16 mouse cellular contexts compared by ENCODE assay signal in genomic region chr11:53137381-53137780, GRCm38 (mm10).
"Had no signal": no experiment of that assay in that cellular context is flagged by ENCODE, and none has a peak within 500 bp of the region (broad histone marks: within the 10 kb centered on the region; RNA-seq: fewer than 3 reads in every experiment).

No protein-coding gene starts in this region.

- DNase-seq: kidney, adult 8-10 months; kidney, postnatal 4 days; lung, adult 2 months; lung, postnatal 36 days; retina, postnatal 1 day; right cerebral cortex, postnatal 14 days; thymus, adult 2 months; thymus, postnatal 25 days had no signal

- H3K27me3 ChIP-seq: liver, embryonic 15.5 days; neural tube, embryonic 13.5 days; stomach, embryonic 15.5 days had no signal

- H3K4me3 ChIP-seq: left cerebral cortex, adult 2 months; limb, embryonic 10.5 days; liver, embryonic 15.5 days; neural tube, embryonic 13.5 days; stomach, embryonic 15.5 days had no signal

- H3K4me1 ChIP-seq: liver, embryonic 15.5 days had no signal

- H3K36me3 ChIP-seq: limb, embryonic 10.5 days; liver, embryonic 15.5 days; neural tube, embryonic 13.5 days; stomach, embryonic 15.5 days had no signal

- H3K27ac ChIP-seq: left cerebral cortex, adult 2 months; limb, embryonic 10.5 days; liver, embryonic 15.5 days; neural tube, embryonic 13.5 days; stomach, embryonic 15.5 days had no signal

- ATAC-seq: intestine, postnatal 0 days; lung, postnatal 0 days had no signal

- H3K4me2 ChIP-seq: liver, embryonic 11.5 days; liver, embryonic 15.5 days; neural tube, embryonic 13.5 days; stomach, embryonic 15.5 days had no signal

- H3K9me3 ChIP-seq: limb, embryonic 10.5 days; liver, embryonic 15.5 days; neural tube, embryonic 13.5 days; stomach, embryonic 15.5 days had no signal

- H3K9ac ChIP-seq: liver, embryonic 15.5 days; neural tube, embryonic 13.5 days; stomach, embryonic 15.5 days had no signal
